Mouse (Mus musculus) bone marrow, adult 2 months (tissue): ENCODE measurements around the gene Sfi1. TPM values are rescaled to one million over a fixed set of nuclear protein-coding genes. Genes with fewer than 3 reads are reported as not detected.
"Not testable (repeated sequence)": the region's sequence is repeated elsewhere in the genome, so short reads cannot be mapped to it uniquely, and the experiment has no call there.

Source experiments
- H3K27ac ChIP-seq: fragments of 200-500 bp; 2 replicates; pipeline ENCODE4 v1.5.1; 2012; ENCODE audit warnings: low read depth, mild to moderate bottlenecking, control low read depth, inconsistent platforms, low read length; ENCODE audit not compliant: control insufficient read depth, poor library complexity, insufficient read depth
- H3K4me1 ChIP-seq: fragments of 200-500 bp; 2 replicates; pipeline ENCODE4 v1.6.1; 2011; ENCODE audit warnings: low read length; ENCODE audit not compliant: control insufficient read depth, insufficient read depth
- H3K4me3 ChIP-seq: fragments of 200-500 bp; replicated peaks from 2 replicates; pipeline ENCODE3; 2011; ENCODE audit warnings: mild to moderate bottlenecking, low read depth, low read length, control low read depth; ENCODE audit not compliant: control insufficient read depth
- WGBS: fragments of 180-500 bp; shearing (Covaris S2); methylation state at CpG from one replicate; pipeline ENCODE4 v1.1.7; 2018; 5-methylcytosine and 5-hydroxymethylcytosine counted together
- polyA plus RNA-seq: library from polyadenylated mRNA; stranded (reverse); fragments of >200 nt; gene quantifications from 2 replicates; pipeline ENCODE4 v1.2.4, GENCODE M21; 2011; ENCODE audit warnings: low replicate concordance; ENCODE audit not compliant: missing spikeins, insufficient read depth, insufficient read length

The Sfi1 gene
- polyA plus RNA-seq, 1 experiment = 33.5 TPM

GRCm38 (mm10) chr11:3158800-3159199 lies 34.5 kb downstream of the Sfi1 start:
- H3K27ac ChIP-seq, H3K4me1 ChIP-seq, H3K4me3 ChIP-seq: not testable (repeated sequence)
- WGBS = 85% methylated on average over 4 of the region's 4 CpGs

- 90% methylated on average over 6 of the region's 6 CpGs for WGBS
- not testable (repeated sequence) for H3K4me1 ChIP-seq, H3K4me3 ChIP-seq, H3K27ac ChIP-seq
Observed at GRCm38 (mm10) chr11:3157996-3158395, 35.3 kb downstream of the Sfi1 start.

- H3K4me1 ChIP-seq, H3K27ac ChIP-seq, H3K4me3 ChIP-seq: not testable (repeated sequence)
- 92% methylated on average over 2 of the region's 3 CpGs for WGBS
Observed at GRCm38 (mm10) chr11:3156991-3157390, 36.3 kb downstream of the Sfi1 start.

- H3K4me1 ChIP-seq, H3K4me3 ChIP-seq, H3K27ac ChIP-seq: not testable (repeated sequence)
- 70% methylated on average over 1 of the region's 1 CpGs for WGBS
Observed at GRCm38 (mm10) chr11:3153666-3154397, 39.4 kb downstream of the Sfi1 start.

GRCm38 (mm10) chr11:3151358-3151757 lies 41.9 kb downstream of the Sfi1 start:
- 89% methylated on average over 4 of the region's 4 CpGs for WGBS
- not testable (repeated sequence) for H3K4me3 ChIP-seq, H3K27ac ChIP-seq, H3K4me1 ChIP-seq

GRCm38 (mm10) chr11:3150677-3151003 lies 42.6 kb downstream of the Sfi1 start:
- not testable (repeated sequence) for H3K4me1 ChIP-seq, H3K27ac ChIP-seq, H3K4me3 ChIP-seq
- 92% methylated on average over 12 of the region's 12 CpGs for WGBS

- H3K4me3 ChIP-seq = not testable (repeated sequence)
- WGBS = 90% methylated on average over 24 of the region's 24 CpGs
Observed at GRCm38 (mm10) chr11:3150003-3150676, 43.1 kb downstream of the Sfi1 start.

GRCm38 (mm10) chr11:3149471-3149870 lies 43.8 kb downstream of the Sfi1 start:
- H3K27ac ChIP-seq, H3K4me1 ChIP-seq, H3K4me3 ChIP-seq: not testable (repeated sequence)
- 83% methylated on average over 4 of the region's 4 CpGs for WGBS

More at GRCm38 (mm10) chr11:3150003-3150676, 43.1 kb downstream of the Sfi1 start:
- not testable (repeated sequence) for H3K4me1 ChIP-seq, H3K27ac ChIP-seq

GRCm38 (mm10) chr11:3146806-3147205 lies 46.5 kb downstream of the Sfi1 start:
- not testable (repeated sequence) for H3K4me1 ChIP-seq, H3K4me3 ChIP-seq, H3K27ac ChIP-seq
- 77% methylated on average over 2 of the region's 2 CpGs for WGBS

GRCm38 (mm10) chr11:3145359-3146165 lies 47.7 kb downstream of the Sfi1 start:
- not testable (repeated sequence) for H3K4me1 ChIP-seq, H3K27ac ChIP-seq, H3K4me3 ChIP-seq
- WGBS = 85% methylated on average over 9 of the region's 9 CpGs

GRCm38 (mm10) chr11:3143984-3144383 lies 49.3 kb downstream of the Sfi1 start:
- not testable (repeated sequence) for H3K27ac ChIP-seq, H3K4me1 ChIP-seq
- WGBS = 59% methylated on average over 3 of the region's 3 CpGs

GRCm38 (mm10) chr11:3142413-3142812 lies 50.9 kb downstream of the Sfi1 start:
- 78% methylated on average over 4 of the region's 5 CpGs for WGBS
- H3K27ac ChIP-seq, H3K4me1 ChIP-seq, H3K4me3 ChIP-seq: not testable (repeated sequence)

More at GRCm38 (mm10) chr11:3143984-3144383, 49.3 kb downstream of the Sfi1 start:
- H3K4me3 ChIP-seq = not testable (repeated sequence)

GRCm38 (mm10) chr11:3140967-3141535 lies 52.2 kb downstream of the Sfi1 start:
- not testable (repeated sequence) for H3K27ac ChIP-seq, H3K4me1 ChIP-seq, H3K4me3 ChIP-seq
